Mouse (Mus musculus) liver, adult 2 months (tissue): ENCODE measurements around the gene Sap25. TPM values are rescaled to one million over a fixed set of nuclear protein-coding genes. Genes with fewer than 3 reads are reported as not detected.

ENCODE experiments used
- DNase-seq: peaks from one replicate; pipeline ENCODE4 v3.0.0-alpha.2; 2011; ENCODE audit warnings: low read depth, low spot score; ENCODE audit errors: extremely low read depth
- H3K27ac ChIP-seq: fragments of 200-500 bp; replicated peaks from 2 replicates; pipeline ENCODE4 v1.5.1; 2012; ENCODE audit warnings: low read depth, mild to moderate bottlenecking, control low read depth, inconsistent platforms, low read length; ENCODE audit not compliant: insufficient read depth
- H3K27me3 ChIP-seq: fragments of 200-500 bp; 2 replicates; pipeline ENCODE4 v1.6.1; 2012; ENCODE audit warnings: mild to moderate bottlenecking, moderate library complexity, low read length, inconsistent platforms; ENCODE audit not compliant: control insufficient read depth, insufficient read depth
- H3K36me3 ChIP-seq: fragments of 200-500 bp; 2 replicates; pipeline ENCODE4 v1.6.1; 2012; ENCODE audit warnings: low read length, inconsistent platforms; ENCODE audit not compliant: control insufficient read depth, insufficient read depth
- H3K4me1 ChIP-seq: fragments of 200-500 bp; 2 replicates; pipeline ENCODE4 v1.6.1; 2011; ENCODE audit warnings: low read length; ENCODE audit not compliant: control insufficient read depth, insufficient read depth
- H3K4me3 ChIP-seq: fragments of 200-500 bp; 2 replicates; pipeline ENCODE4 v1.5.1; 2011; ENCODE audit warnings: low read depth, mild to moderate bottlenecking, control low read depth, low read length, moderate library complexity; ENCODE audit not compliant: insufficient read depth
- H3K79me2 ChIP-seq: fragments of 200-500 bp; 2 replicates; pipeline ENCODE4 v1.6.1; 2012; ENCODE audit warnings: inconsistent platforms, mild to moderate bottlenecking, low read length, moderate library complexity; ENCODE audit not compliant: control insufficient read depth, insufficient read depth
- H3K9ac ChIP-seq: fragments of 200-500 bp; 2 replicates; pipeline ENCODE4 v1.6.1; 2012; ENCODE audit warnings: low read depth, mild to moderate bottlenecking, control low read depth, inconsistent platforms, low read length
- CTCF ChIP-seq: fragments of 200-500 bp; IDR thresholded peaks from 2 replicates; pipeline ENCODE4 v1.5.1; 2011; ENCODE audit warnings: low read depth, low read length, control low read depth
- POLR2A ChIP-seq: fragments of 200-500 bp; IDR thresholded peaks from 2 replicates; pipeline ENCODE4 v1.6.1; 2011; ENCODE audit warnings: low read length, control low read depth; ENCODE audit not compliant: insufficient read depth; ENCODE audit errors: extremely low read depth
- WGBS: fragments of 180-500 bp; shearing (Covaris S2); methylation state at CpG from one replicate; pipeline ENCODE4 v1.1.7; 2018; 5-methylcytosine and 5-hydroxymethylcytosine counted together
- polyA plus RNA-seq: library from polyadenylated mRNA; depleted of rRNA; stranded (reverse); fragments of >200 nt; gene quantifications from 2 replicates; pipeline ENCODE4 v1.2.3, GENCODE M21; 2012; rRNA removed
- total RNA-seq: library from RNA; depleted of rRNA; stranded (reverse); fragments of >200 nt; gene quantifications from 2 replicates; pipeline ENCODE4 v1.2.3, GENCODE M21; 2014; rRNA removed

The Sap25 gene
- total RNA-seq (0.65 and 1.6 TPM in 2 replicates), polyA plus RNA-seq (13.0 and 22.7 TPM in 2 replicates)

GRCm38 (mm10) chr5:137641054-137641453, at the start of gene Sap25:
Gene Sap25, plus strand, starts transcription at chr5:137641334.
- Histone ChIP-seq H3K4me3 (no peak within 1 kb of the TSS), H3K36me3 (peaks cover 15% of the 10 kb centered on the region), H3K79me2 (no peaks in the 10 kb centered on the region), H3K27ac (no peak within 1 kb of the TSS), H3K9ac (no peak within 1 kb of the TSS), H3K27me3 (no peaks in the 10 kb centered on the region), H3K4me1 (no peaks in the 10 kb centered on the region)
- no peak for DNase-seq
- TF ChIP-seq CTCF: peak; percentile 73
- TF ChIP-seq POLR2A: no peak
- WGBS: 80% methylated on average over 19 of the region's 19 CpGs

GRCm38 (mm10) chr5:137595921-137596320, 45.2 kb upstream of the Sap25 start:
- WGBS: 87% methylated on average over 7 of the region's 7 CpGs
- Histone ChIP-seq H3K4me1 (peaks cover 18% of the 10 kb centered on the region), H3K27ac (no peak overlapping the region), H3K9ac (no peak overlapping the region), H3K4me3 (no peak overlapping the region), H3K27me3 (no peaks in the 10 kb centered on the region), H3K79me2 (peaks cover 4% of the 10 kb centered on the region; the same call in 1 of the 2 replicates), H3K36me3 (no peaks in the 10 kb centered on the region)
- no peak for DNase-seq
- TF ChIP-seq POLR2A (no peak), CTCF (no peak)

- Histone ChIP-seq H3K27ac (no peak overlapping the region; the same call in 1 of the 2 replicates), H3K9ac (peak overlapping the region; percentile 45), H3K4me3 (peak overlapping the region; percentile 48)
These were observed 44.4 kb upstream of the Sap25 start for GRCm38 (mm10) chr5:137596601-137597261.

GRCm38 (mm10) chr5:137597625-137598024, 43.5 kb upstream of the Sap25 start:
- H3K4me1 ChIP-seq: peaks cover 21% of the 10 kb centered on the region
- 93% methylated on average over 6 of the region's 6 CpGs for WGBS
- H3K27me3 ChIP-seq: no peaks in the 10 kb centered on the region
- no peak overlapping the region for H3K27ac ChIP-seq
- no peak overlapping the region for H3K4me3 ChIP-seq
- no peak overlapping the region for H3K9ac ChIP-seq
- H3K79me2 ChIP-seq: peaks cover 7% of the 10 kb centered on the region; the same call in 1 of the 2 replicates
- H3K36me3 ChIP-seq: no peaks in the 10 kb centered on the region
- TF ChIP-seq POLR2A (no peak), CTCF (no peak)
- no peak for DNase-seq

More at GRCm38 (mm10) chr5:137596601-137597261, 44.4 kb upstream of the Sap25 start:
- no peaks in the 10 kb centered on the region for H3K27me3 ChIP-seq
- TF ChIP-seq POLR2A (no peak; the same call in 1 of the 2 replicates), CTCF (no peak)
- 71% methylated on average over 30 of the region's 30 CpGs for WGBS
- no peak for DNase-seq
- peaks cover 18% of the 10 kb centered on the region for H3K4me1 ChIP-seq
- peaks cover 4% of the 10 kb centered on the region; the same call in 1 of the 2 replicates for H3K79me2 ChIP-seq
- no peaks in the 10 kb centered on the region for H3K36me3 ChIP-seq

- 73% methylated on average over 2 of the region's 2 CpGs for WGBS
- TF ChIP-seq CTCF (no peak), POLR2A (no peak)
- H3K27ac ChIP-seq: no peak overlapping the region
- no peaks in the 10 kb centered on the region for H3K27me3 ChIP-seq
- H3K36me3 ChIP-seq: no peaks in the 10 kb centered on the region
- DNase-seq: no peak
- no peak overlapping the region for H3K4me3 ChIP-seq
- H3K4me1 ChIP-seq: peaks cover 17% of the 10 kb centered on the region
- peaks cover 9% of the 10 kb centered on the region; the same call in 1 of the 2 replicates for H3K79me2 ChIP-seq
- H3K9ac ChIP-seq: no peak overlapping the region
These were observed 42.9 kb upstream of the Sap25 start for GRCm38 (mm10) chr5:137598100-137598826.

- WGBS: 62% methylated on average over 9 of the region's 9 CpGs
These were observed 41.5 kb upstream of the Sap25 start for GRCm38 (mm10) chr5:137599600-137599999.

More at GRCm38 (mm10) chr5:137599600-137599999, 41.5 kb upstream of the Sap25 start:
- DNase-seq: no peak
- Histone ChIP-seq H3K27me3 (no peaks in the 10 kb centered on the region), H3K4me3 (peak overlapping the region; percentile 68), H3K36me3 (no peaks in the 10 kb centered on the region), H3K4me1 (peaks cover 17% of the 10 kb centered on the region), H3K9ac (peak overlapping the region; percentile 74), H3K27ac (no peak overlapping the region; the same call in 1 of the 2 replicates), H3K79me2 (peaks cover 9% of the 10 kb centered on the region; the same call in 1 of the 2 replicates)
- TF ChIP-seq POLR2A (no peak), CTCF (no peak)
